Mouse (Mus musculus): ENCODE data around the gene Yipf2. TPM values are rescaled to one million over a fixed set of nuclear protein-coding genes. Genes with fewer than 3 reads are reported as not detected.

Yipf2 gene
- polyA plus RNA-seq, 1 experiment = 5.0 TPM

- 96% methylated on average over 1 of the region's 1 CpGs for WGBS
- H3K27ac ChIP-seq (ENCODE audit: control insufficient read depth, insufficient read depth, low read depth, low read length, poor library complexity) = no peak overlapping the region
- H3K4me1 ChIP-seq (ENCODE audit: control insufficient read depth, insufficient read depth, low read length) = peaks cover 1% of the 10 kb centered on the region; the same call in 1 of the 2 replicates
- TF ChIP-seq CTCF (IDR thresholded peaks at IDR 0.05; ENCODE audit: control insufficient read depth, insufficient read depth, low read length) (no peak), POLR2A (IDR thresholded peaks at IDR 0.05; ENCODE audit: borderline replicate concordance, control insufficient read depth, low read depth, low read length) (no peak)
- H3K4me3 ChIP-seq (replicated peaks; ENCODE audit: control insufficient read depth, low read depth, low read length) = no peak overlapping the region
Observed at GRCm38 (mm10) chr9:21576286-21576685, 16.3 kb downstream of the Yipf2 start.

- WGBS = 94% methylated on average over 10 of the region's 10 CpGs
- peaks cover 1% of the 10 kb centered on the region; the same call in 1 of the 2 replicates for H3K4me1 ChIP-seq (ENCODE audit: control insufficient read depth, insufficient read depth, low read length)
- TF ChIP-seq POLR2A (IDR thresholded peaks at IDR 0.05; ENCODE audit: borderline replicate concordance, control insufficient read depth, low read depth, low read length) (no peak), CTCF (IDR thresholded peaks at IDR 0.05; ENCODE audit: control insufficient read depth, insufficient read depth, low read length) (no peak)
Observed at GRCm38 (mm10) chr9:21575253-21575652, 17.4 kb downstream of the Yipf2 start.

GRCm38 (mm10) chr9:21574012-21574801 is 18.4 kb downstream of the Yipf2 start:
- 96% methylated on average over 8 of the region's 8 CpGs for WGBS
- no peak for TF ChIP-seq CTCF (IDR thresholded peaks at IDR 0.05; ENCODE audit: control insufficient read depth, insufficient read depth, low read length)
- TF ChIP-seq POLR2A (IDR thresholded peaks at IDR 0.05; ENCODE audit: borderline replicate concordance, control insufficient read depth, low read depth, low read length) = no peak
- Histone ChIP-seq H3K4me1 (ENCODE audit: control insufficient read depth, insufficient read depth, low read length) (peaks cover 1% of the 10 kb centered on the region; the same call in 1 of the 2 replicates), H3K4me3 (replicated peaks; ENCODE audit: control insufficient read depth, low read depth, low read length) (no peak overlapping the region), H3K27ac (ENCODE audit: control insufficient read depth, insufficient read depth, low read depth, low read length, poor library complexity) (no peak overlapping the region)

More at GRCm38 (mm10) chr9:21575253-21575652, 17.4 kb downstream of the Yipf2 start:
- Histone ChIP-seq H3K27ac (ENCODE audit: control insufficient read depth, insufficient read depth, low read depth, low read length, poor library complexity) (no peak overlapping the region), H3K4me3 (replicated peaks; ENCODE audit: control insufficient read depth, low read depth, low read length) (no peak overlapping the region)

GRCm38 (mm10) chr9:21568657-21569255 is 23.9 kb downstream of the Yipf2 start:
- TF ChIP-seq CTCF (IDR thresholded peaks at IDR 0.05; ENCODE audit: control insufficient read depth, insufficient read depth, low read length) (no peak), POLR2A (IDR thresholded peaks at IDR 0.05; ENCODE audit: borderline replicate concordance, control insufficient read depth, low read depth, low read length) (no peak)
- no peak overlapping the region for H3K4me3 ChIP-seq (replicated peaks; ENCODE audit: control insufficient read depth, low read depth, low read length)
- no peaks in the 10 kb centered on the region; the same call in 1 of the 2 replicates for H3K4me1 ChIP-seq (ENCODE audit: control insufficient read depth, insufficient read depth, low read length)
- H3K27ac ChIP-seq (ENCODE audit: control insufficient read depth, insufficient read depth, low read depth, low read length, poor library complexity) = no peak overlapping the region
- 94% methylated on average over 8 of the region's 8 CpGs for WGBS

- TF ChIP-seq CTCF (IDR thresholded peaks at IDR 0.05; ENCODE audit: control insufficient read depth, insufficient read depth, low read length) (no peak), POLR2A (IDR thresholded peaks at IDR 0.05; ENCODE audit: borderline replicate concordance, control insufficient read depth, low read depth, low read length) (no peak)
- H3K4me1 ChIP-seq (ENCODE audit: control insufficient read depth, insufficient read depth, low read length) = no peaks in the 10 kb centered on the region; the same call in 1 of the 2 replicates
- no peak overlapping the region for H3K4me3 ChIP-seq (replicated peaks; ENCODE audit: control insufficient read depth, low read depth, low read length)
- WGBS = 54% methylated on average over 2 of the region's 2 CpGs
- H3K27ac ChIP-seq (ENCODE audit: control insufficient read depth, insufficient read depth, low read depth, low read length, poor library complexity) = no peak overlapping the region
Observed at GRCm38 (mm10) chr9:21567051-21567450, 25.6 kb downstream of the Yipf2 start.

- Histone ChIP-seq H3K4me1 (ENCODE audit: control insufficient read depth, insufficient read depth, low read length) (no peaks in the 10 kb centered on the region; the same call in 1 of the 2 replicates), H3K4me3 (replicated peaks; ENCODE audit: control insufficient read depth, low read depth, low read length) (no peak overlapping the region), H3K27ac (ENCODE audit: control insufficient read depth, insufficient read depth, low read depth, low read length, poor library complexity) (no peak overlapping the region)
- 79% methylated on average over 1 of the region's 1 CpGs for WGBS
- TF ChIP-seq POLR2A (IDR thresholded peaks at IDR 0.05; ENCODE audit: borderline replicate concordance, control insufficient read depth, low read depth, low read length) (no peak), CTCF (IDR thresholded peaks at IDR 0.05; ENCODE audit: control insufficient read depth, insufficient read depth, low read length) (no peak)
Observed at GRCm38 (mm10) chr9:21566538-21566937, 26.1 kb downstream of the Yipf2 start.

- H3K4me1 ChIP-seq (ENCODE audit: control insufficient read depth, insufficient read depth, low read length) = no peaks in the 10 kb centered on the region; the same call in 1 of the 2 replicates
- TF ChIP-seq POLR2A (IDR thresholded peaks at IDR 0.05; ENCODE audit: borderline replicate concordance, control insufficient read depth, low read depth, low read length) (no peak), CTCF (IDR thresholded peaks at IDR 0.05; ENCODE audit: control insufficient read depth, insufficient read depth, low read length) (no peak)
- 70% methylated on average over 4 of the region's 4 CpGs for WGBS
Observed at GRCm38 (mm10) chr9:21565004-21565586, 27.5 kb downstream of the Yipf2 start.

GRCm38 (mm10) chr9:21564420-21564819 is 28.2 kb downstream of the Yipf2 start:
- Histone ChIP-seq H3K4me1 (ENCODE audit: control insufficient read depth, insufficient read depth, low read length) (no peaks in the 10 kb centered on the region; the same call in 1 of the 2 replicates), H3K4me3 (replicated peaks; ENCODE audit: control insufficient read depth, low read depth, low read length) (no peak overlapping the region), H3K27ac (ENCODE audit: control insufficient read depth, insufficient read depth, low read depth, low read length, poor library complexity) (no peak overlapping the region)
- no peak for TF ChIP-seq POLR2A (IDR thresholded peaks at IDR 0.05; ENCODE audit: borderline replicate concordance, control insufficient read depth, low read depth, low read length)
- no peak for TF ChIP-seq CTCF (IDR thresholded peaks at IDR 0.05; ENCODE audit: control insufficient read depth, insufficient read depth, low read length)
- 91% methylated on average over 1 of the region's 1 CpGs for WGBS

More at GRCm38 (mm10) chr9:21565004-21565586, 27.5 kb downstream of the Yipf2 start:
- no peak overlapping the region for H3K4me3 ChIP-seq (replicated peaks; ENCODE audit: control insufficient read depth, low read depth, low read length)
- no peak overlapping the region for H3K27ac ChIP-seq (ENCODE audit: control insufficient read depth, insufficient read depth, low read depth, low read length, poor library complexity)

All from bone marrow, adult 2 months (tissue).